Mouse (Mus musculus): ENCODE measurements around the gene Lrfn1.

Gene Lrfn1

DNA sequence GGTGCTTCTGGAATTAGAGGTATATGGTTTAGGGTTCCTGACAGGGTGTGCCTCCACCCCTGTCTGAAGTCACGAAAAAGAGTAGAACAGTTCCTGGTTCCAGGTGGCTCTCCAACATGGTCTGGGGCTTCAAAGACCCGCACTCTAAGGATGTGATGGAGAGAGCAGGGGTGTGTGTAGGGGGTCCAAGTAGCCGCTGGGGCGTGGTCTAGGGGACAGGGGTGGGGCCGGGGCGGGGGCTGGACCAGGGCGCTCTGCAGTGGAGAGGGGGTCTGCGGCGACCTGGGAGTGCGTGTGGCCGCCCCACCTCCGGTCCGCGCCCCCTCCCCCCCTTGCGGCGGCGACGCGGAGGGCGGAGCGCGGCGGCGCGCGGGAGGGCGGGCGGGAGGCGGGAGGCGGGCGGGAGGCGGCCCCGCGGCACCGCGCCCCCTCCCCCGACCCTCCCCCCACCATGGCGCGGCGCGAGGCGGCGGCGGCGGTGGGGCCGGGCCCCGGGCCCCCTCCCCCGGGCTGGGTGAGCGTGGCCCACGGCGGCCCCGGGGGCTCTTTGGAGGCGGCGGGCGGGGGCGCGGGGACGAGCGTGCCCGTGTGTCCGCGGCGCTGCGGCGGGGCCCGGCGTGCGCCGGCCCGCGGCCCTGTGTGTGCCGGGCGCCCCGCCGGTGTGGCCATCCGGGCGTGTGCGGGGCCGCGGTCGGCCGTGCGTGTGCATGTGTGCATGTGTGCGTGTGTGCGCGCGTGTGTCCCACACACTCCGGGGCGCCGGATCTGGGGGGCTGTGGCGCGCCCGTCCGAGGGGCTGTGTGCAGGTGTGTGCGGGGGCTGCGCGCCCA is at the start of gene Lrfn1:
Gene Lrfn1 (plus strand): TSS at position 450 of the 830 bp plus-strand sequence.
- POLR2A ChIA-PET, result no interaction called here
- CTCF ChIA-PET, result no interaction called here

DNA sequence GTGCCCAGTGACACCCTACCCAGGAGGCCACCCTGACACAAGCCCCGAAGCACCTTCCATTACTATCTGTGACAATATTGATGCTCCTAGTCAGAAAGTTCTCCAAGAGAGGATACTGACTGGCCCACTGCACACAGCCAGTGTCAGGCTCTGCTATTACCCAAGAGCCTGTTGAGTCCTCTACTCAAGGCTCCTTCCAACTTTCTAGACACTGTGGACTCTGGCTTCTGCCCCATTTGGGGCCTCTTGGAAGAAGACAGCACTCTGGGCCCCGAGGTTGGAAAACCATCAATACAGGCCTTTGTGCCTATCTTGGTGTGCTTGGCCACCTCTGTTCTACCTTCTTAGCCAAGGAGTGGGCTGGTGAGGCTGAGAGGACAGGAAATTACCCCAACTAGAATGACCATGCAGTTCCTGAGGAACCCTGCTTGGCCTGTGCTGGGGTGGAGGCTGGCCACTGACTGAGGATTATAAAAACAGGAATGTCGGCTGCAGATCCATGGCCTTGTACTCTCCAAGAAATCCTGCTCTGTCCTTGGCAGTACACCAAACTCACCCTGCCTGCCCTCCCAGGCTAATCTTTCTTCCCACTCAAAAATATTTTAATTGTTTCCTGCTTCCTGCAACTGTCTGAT is 40.8 kb upstream of the Lrfn1 start:
- CTCF ChIA-PET, result no interaction called here
- POLR2A ChIA-PET, result interaction anchor here in 3 of 4 experiments (0.6 to 7.8 kb wide), 5 partner anchors 14 to 1486 kb away, joined by 3 to 47 read pairs (median 3); partner anchors contain the start of genes Med29 (in 2 of the 3) and Paf1 (in 2 of the 3)

DNA sequence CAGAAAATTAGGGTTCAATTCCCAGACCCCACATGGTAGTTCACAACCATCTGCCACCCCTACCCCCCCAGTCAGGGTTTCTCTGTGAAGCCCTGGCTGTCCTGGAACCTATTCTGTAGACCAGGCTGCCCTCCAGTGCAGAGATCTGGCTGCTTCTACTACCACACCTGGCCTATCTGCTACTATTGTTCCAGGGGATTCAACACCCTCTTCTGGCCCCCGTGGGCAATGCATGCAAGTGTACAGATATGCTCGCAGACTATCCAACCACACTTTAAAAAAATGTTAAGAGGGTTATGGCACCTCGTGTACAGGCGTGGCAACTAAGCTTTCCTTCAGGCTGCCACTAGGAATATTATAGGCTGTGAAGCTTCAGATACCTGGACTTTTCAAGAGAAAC is 39.0 kb upstream of the Lrfn1 start:
- ChIA-PET POLR2A (interaction anchor here in 3 of 4 experiments (0.8 to 2.2 kb wide), 6 partner anchors 11 to 21 kb away, joined by 3 to 12 read pairs (median 3); partner anchors contain the start of genes Med29 (in 2 of the 3) and Paf1 (in 2 of the 3)), CTCF (interaction anchor here in 3 of 4 experiments (0.6 to 1.5 kb wide), 3 partner anchors 28 to 367 kb away, joined by 3 read pairs; partner anchors contain the start of genes Mrps12 (in 1 of the 3) and Sars2 (in 1 of the 3))

DNA sequence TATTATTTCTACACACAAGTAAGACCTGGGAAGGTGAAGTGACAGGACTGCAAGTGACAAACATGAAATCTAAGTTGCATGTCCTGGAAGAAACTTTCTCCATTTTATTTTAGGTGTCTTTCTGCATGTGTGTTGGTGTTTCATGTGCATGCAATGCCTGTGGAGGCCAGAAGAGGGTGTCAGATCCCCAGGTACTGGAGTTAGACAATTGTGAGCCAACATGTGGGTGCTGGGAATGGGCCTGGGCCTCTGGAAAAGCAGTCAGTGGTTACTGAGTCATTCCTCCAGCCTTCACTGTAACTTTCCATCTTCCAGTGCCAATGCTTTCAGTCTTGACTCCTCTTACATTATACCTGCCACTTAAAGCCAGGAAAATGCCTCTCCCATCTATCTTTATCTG is 34.4 kb upstream of the Lrfn1 start:
- ChIA-PET POLR2A (interaction anchor here in 3 of 4 experiments (1.0 to 1.9 kb wide), 6 partner anchors 12 to 67 kb away, joined by 3 to 7 read pairs (median 6); partner anchors contain the start of genes Gmfg (in 1 of the 3), Med29 (in 1 of the 3), Paf1 (in 1 of the 3) and Rps16 (in 1 of the 3)), CTCF (interaction anchor here in 1 of 4 experiments (1.0 to 1.7 kb wide), 2 partner anchors 19 to 25 kb away, joined by 3 to 5 read pairs; partner anchors contain the start of genes Gmfg, Med29 and Paf1)

DNA sequence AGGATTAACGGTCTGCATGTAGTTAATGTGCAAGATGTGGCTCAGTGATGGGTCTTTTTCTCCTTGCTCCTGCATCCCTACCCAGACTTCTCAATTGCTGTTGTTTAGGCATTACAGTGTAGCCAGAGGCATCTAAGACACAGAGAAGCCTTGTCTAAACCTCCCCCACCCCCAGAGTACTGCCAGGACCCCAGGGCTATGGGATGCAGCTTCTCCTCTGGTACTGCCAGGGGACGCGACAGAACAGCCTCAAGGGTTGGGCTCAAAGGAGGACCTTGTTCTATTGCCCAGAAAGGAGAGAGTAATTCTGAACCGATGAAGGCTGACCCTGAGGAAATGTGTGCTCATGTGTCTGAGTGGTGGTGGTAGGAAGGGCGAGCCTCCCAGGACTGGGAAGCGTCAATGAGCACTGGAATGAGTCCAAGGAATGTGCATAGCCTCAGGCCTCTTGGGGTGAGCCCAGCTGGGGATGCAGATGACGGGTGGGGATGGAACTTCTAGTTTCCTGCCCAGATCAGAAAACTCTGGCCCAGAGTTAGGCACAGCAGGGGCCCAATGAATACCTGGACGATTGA is 33.6 kb upstream of the Lrfn1 start:
- ChIA-PET POLR2A (interaction anchor here in 3 of 4 experiments (0.6 to 1.9 kb wide), 8 partner anchors 13 to 475 kb away, joined by 3 to 7 read pairs (median 3); partner anchors contain the start of genes Med29 (in 2 of the 3), Paf1 (in 2 of the 3) and Gmfg (in 1 of the 3)), CTCF (interaction anchor here in 2 of 4 experiments (0.6 to 1.7 kb wide), 3 partner anchors 18 to 226 kb away, joined by 3 to 5 read pairs (median 3); partner anchors contain the start of genes Gmfg (in 1 of the 2), Med29 (in 1 of the 2) and Paf1 (in 1 of the 2))

DNA sequence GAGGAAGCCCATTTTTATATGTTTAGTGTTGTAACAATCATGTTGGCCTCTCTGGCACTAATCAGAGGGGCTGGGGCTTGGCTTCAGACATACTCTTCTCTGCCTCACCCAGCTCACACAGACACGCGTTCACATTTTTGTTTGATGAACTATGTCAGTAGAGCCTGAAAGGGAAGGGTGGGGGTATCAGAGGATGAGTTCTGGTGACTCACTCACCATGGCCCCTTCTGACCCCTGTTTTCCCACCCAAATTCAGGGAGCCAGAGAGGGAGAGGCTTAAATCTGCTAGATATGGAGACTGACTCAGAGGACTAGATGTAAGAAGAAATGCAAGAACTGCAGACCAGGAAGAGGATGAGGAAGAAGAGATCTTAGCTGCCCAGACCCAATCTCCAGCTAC is 32.4 kb upstream of the Lrfn1 start:
- CTCF ChIA-PET, result no interaction called here
- POLR2A ChIA-PET, result interaction anchor here in 2 of 4 experiments (1.1 to 1.9 kb wide), 4 partner anchors 14 to 192 kb away, joined by 3 to 5 read pairs (median 4); partner anchors contain the start of genes Gmfg (in 1 of the 2) and Supt5 (in 1 of the 2)

DNA sequence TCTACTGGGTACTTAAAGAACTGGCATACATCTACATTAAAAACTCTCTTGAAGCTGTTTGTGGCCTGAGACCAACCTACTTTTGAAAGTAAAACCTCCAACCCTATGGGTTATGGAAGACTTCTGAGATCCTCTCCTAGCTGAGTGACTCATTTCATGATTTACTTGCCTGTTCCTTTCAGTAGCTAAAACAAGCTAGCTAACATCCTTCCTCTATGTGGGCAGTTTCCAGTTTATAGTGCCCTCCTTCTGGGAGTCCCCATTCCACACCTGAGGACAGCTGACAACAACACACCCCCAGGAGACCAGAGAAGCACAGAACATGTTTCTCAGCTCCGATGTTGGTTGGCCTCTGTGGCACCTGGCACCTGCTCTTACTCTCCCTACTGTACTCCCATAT is 28.8 kb upstream of the Lrfn1 start:
- POLR2A ChIA-PET, result interaction anchor here in 2 of 4 experiments (0.6 to 1.8 kb wide), 6 partner anchors 13 to 1221 kb away, joined by 3 to 5 read pairs (median 3); partner anchors contain the start of genes Med29 (in 1 of the 2) and Paf1 (in 1 of the 2)
- CTCF ChIA-PET, result interaction anchor here in 1 of 4 experiments (1.2 kb wide), 1 partner anchor 14 kb away, joined by 5 read pairs; the partner anchor contains the start of gene Gmfg

DNA sequence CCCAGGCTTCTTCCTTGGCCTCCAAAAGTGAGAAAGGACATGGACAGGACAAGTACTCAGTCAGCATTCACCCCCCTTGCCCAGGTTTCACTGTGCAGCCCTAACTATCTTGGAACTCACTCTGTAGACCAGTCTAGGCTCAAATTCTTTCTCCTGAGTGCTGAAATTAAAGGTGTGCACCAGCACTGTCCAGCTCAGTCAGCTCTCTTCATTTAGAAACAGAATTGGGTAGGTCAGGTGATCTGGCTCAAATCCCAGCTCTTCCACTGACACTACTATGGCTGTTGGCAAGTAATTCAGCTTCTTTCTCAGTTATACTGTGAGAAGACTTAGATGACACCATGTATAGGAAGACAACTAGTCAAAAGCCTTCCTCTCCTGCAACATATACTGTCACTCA is 24.0 kb upstream of the Lrfn1 start:
- ChIA-PET POLR2A (interaction anchor here in 2 of 4 experiments (1.0 to 1.9 kb wide), 6 partner anchors 8 to 352 kb away, joined by 3 to 8 read pairs (median 4); partner anchors contain the start of genes Gmfg (in 1 of the 2), Med29 (in 1 of the 2), Paf1 (in 1 of the 2) and Rps16 (in 1 of the 2)), CTCF (interaction anchor here in 1 of 4 experiments (1.3 kb wide), 1 partner anchor 9 kb away, joined by 6 read pairs; the partner anchor contains the start of gene Gmfg)

DNA sequence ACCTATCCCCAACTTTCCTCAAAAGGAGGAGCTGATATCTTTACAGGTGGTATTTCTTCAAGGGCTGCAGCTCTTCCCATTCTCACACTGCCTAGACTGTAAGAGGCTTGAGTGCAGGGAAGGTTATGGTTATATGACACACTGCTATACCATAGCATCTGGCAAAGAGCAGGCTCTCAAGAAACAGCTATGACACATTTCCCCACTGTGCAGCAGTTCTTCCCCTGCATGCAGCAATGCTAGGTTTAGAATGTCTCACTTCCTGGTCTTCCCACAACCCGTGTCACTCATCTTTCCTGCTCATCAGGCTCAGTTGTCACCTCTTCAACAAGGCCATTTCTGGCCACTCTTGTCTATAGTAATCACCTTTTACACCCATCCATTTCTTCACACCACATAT is 21.3 kb upstream of the Lrfn1 start:
- CTCF ChIA-PET, result no interaction called here
- POLR2A ChIA-PET, result interaction anchor here in 1 of 4 experiments (0.5 to 1.0 kb wide), 3 partner anchors 37 to 561 kb away, joined by 3 read pairs; no protein-coding TSS in a partner anchor

DNA sequence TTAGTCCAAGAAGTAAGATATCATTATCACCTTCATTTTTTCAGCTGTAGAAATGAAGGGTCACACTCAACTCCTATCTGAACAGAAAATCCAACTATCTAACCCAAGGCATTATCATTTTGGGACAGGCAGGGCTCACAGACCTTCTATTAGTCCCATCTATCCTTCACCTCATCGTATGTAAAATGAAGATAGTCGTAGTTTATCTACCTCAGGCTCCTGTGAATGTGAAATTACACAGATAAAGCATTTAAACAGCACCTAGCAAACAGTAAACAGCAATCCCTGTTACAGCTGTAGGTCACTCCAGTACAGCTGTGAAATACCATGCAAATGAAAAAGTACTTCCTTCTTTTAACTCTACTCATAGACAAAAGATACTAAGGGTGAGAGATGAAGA is 19.5 kb upstream of the Lrfn1 start:
- ChIA-PET POLR2A (interaction anchor here in 2 of 4 experiments (0.5 to 1.9 kb wide), 4 partner anchors 16 to 165 kb away, joined by 3 to 7 read pairs (median 4); partner anchors contain the start of genes Med29 (in 2 of the 2) and Paf1 (in 2 of the 2)), CTCF (interaction anchor here in 1 of 4 experiments (0.7 kb wide), 1 partner anchor 281 kb away, joined by 3 read pairs; no protein-coding TSS in a partner anchor)

DNA sequence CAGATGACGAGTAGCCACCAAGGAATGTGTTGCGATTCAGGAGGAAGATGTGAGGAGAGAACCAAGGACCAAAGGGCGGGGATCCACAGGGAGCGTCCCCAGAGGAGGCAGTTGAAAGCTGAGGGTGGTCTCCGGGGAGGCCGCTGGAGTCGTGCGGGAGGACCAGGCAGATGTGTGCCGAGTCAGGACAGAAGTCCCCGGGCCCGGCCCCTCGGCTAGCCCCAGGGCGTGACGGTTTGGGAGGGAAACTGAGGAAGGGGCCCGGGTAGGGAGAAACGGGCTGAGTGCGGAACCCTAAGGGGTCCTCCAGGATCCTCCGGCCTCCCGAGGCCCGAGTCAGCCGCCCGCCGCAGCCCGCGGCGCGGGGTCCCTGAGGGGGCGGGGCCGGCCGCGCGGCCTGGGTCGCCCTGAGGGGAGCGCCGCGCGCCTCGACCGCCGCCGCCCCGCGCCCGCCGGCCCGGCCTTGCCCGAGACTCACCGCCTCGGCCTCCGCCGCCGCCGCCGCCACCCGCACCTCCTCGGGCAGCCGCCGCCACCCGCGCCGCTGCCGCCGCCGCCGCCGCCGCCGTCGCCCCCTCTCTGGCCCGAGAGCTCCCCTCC is 16.0 kb upstream of the Lrfn1 start:
- CTCF ChIA-PET, result interaction anchor here in 3 of 4 experiments (0.6 to 3.4 kb wide), 17 partner anchors 10 to 375 kb away, joined by 3 to 33 read pairs (median 5); partner anchors contain the start of genes Med29 (in 1 of the 3), Paf1 (in 1 of the 3) and Sars2 (in 1 of the 3)
- POLR2A ChIA-PET, result interaction anchor here (0.6 to 3.9 kb wide), 44 partner anchors 8 to 546 kb away, joined by 3 to 51 read pairs (median 6); partner anchors contain the start of genes Med29 (in 3 of the 4), Mrps12 (in 3 of the 4), Paf1 (in 3 of the 4) and Pak4 (in 3 of the 4)

DNA sequence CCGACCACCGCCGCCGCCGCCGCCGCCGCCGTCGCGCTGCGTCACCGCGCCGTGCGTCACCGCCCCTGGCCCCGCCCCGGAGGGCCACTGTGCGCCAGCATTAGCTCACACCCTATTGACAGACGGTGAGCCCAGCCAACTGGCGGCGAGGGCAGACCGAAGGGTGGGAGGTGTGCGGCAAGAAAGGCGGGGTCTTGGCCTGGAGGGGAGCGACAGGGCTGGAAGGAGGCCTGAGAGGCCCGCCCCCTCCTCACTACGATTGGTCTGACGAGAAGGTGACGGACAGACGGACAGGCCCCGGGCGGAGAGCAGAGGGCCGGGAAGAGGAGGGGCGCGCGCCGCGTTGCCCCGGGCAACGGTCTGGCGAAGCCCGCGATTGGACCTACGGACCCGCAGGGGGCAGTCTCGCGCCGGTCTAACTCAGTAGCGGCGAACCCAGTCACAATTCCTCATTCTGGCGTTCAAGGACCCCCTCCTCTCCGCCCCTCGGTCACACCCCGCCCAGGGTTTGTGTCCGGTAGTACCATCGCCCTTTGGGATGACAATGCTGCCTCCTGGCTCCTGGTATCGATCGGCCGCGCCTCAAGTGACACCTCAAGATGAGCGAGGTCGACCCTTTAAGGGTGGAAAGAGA is 15.4 kb upstream of the Lrfn1 start:
- CTCF ChIA-PET, result interaction anchor here (0.5 to 3.4 kb wide), 47 partner anchors 8 to 792 kb away, joined by 3 to 33 read pairs (median 5); partner anchors contain the start of genes Eid2b (in 1 of the 4), Fbxo17 (in 1 of the 4), Med29 (in 1 of the 4) and Mrps12 (in 1 of the 4)
- POLR2A ChIA-PET, result interaction anchor here (0.6 to 3.9 kb wide), 72 partner anchors 8 to 545 kb away, joined by 3 to 51 read pairs (median 4); partner anchors contain the start of genes Med29 (in 3 of the 4), Mrps12 (in 3 of the 4), Paf1 (in 3 of the 4) and Pak4 (in 3 of the 4)

DNA sequence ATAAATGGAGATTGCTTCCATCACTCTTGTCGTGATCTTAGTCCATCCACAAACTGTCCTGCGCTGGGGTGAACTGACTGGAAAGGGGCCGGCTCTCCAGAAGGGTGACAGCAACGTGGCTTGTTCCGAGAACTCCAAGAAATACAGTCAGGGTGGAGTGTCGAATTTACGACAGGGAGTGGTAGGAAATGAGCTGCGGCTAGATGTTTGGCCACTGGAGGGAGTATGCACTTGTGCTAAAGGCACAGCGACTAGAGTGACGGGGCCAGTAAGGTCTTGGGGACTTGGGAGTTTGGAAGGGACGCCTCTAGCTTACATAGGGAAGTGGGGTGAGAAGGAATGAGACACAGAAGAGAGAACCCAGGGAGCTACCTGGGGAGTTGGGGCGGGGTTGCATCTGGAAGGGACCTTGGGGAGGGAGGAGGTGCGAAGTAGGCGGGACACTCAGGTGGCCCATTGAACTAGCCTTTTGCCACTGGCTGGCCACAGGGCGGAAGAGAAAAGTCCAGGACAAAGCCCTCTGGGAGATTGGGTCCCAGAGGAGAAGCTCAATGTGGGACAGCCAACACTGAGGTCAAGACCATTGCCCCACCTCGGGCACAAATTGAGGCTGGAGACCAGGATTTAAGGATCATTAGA is 14.7 kb upstream of the Lrfn1 start, which contains the start of gene Gmfg:
Gene Gmfg (plus strand): TSS at position 516 of the 639 bp plus-strand sequence.
- POLR2A ChIA-PET, result interaction anchor here (0.6 to 3.9 kb wide), 71 partner anchors 9 to 545 kb away, joined by 3 to 51 read pairs (median 4); partner anchors contain the start of genes Pak4 (in 3 of the 4), Rps16 (in 3 of the 4), Samd4b (in 3 of the 4) and Med29 (in 2 of the 4)

DNA sequence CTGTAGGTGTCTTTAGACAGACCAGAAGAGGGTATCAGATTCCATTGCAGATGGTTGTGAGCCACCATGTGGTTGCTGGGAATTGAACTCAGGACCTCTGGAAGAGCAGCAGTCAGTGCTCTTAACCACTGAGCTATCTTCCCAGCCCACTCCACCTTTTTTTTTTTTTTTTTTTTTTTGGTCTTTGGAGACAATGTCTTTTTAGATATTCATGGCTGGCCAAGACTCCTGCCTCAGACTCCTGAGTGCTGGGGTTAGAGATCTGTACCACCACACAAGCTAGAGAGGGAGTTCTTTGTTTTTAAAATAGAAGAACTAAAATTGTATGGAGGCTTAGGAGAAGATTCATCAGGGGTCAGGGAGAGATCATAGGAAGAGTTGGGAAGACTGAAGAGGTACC is 13.8 kb upstream of the Lrfn1 start:
- ChIA-PET POLR2A (interaction anchor here in 3 of 4 experiments (0.6 to 3.9 kb wide), 45 partner anchors 9 to 773 kb away, joined by 3 to 51 read pairs (median 6); partner anchors contain the start of genes Rps16 (in 3 of the 3), Med29 (in 2 of the 3), Paf1 (in 2 of the 3) and Pak4 (in 2 of the 3)), CTCF (interaction anchor here (0.5 to 3.4 kb wide), 31 partner anchors 8 to 557 kb away, joined by 3 to 33 read pairs (median 5); partner anchors contain the start of genes Pak4 (in 2 of the 4), Samd4b (in 2 of the 4), Fbxo17 (in 1 of the 4) and Med29 (in 1 of the 4))

More for the DNA sequence above, 14.7 kb upstream of the Lrfn1 start, which contains the start of gene Gmfg:
- CTCF ChIA-PET, result interaction anchor here (0.5 to 3.4 kb wide), 65 partner anchors 9 to 602 kb away, joined by 3 to 33 read pairs (median 4); partner anchors contain the start of genes Pak4 (in 2 of the 4), Samd4b (in 2 of the 4), Ech1 (in 1 of the 4) and Eid2b (in 1 of the 4)

DNA sequence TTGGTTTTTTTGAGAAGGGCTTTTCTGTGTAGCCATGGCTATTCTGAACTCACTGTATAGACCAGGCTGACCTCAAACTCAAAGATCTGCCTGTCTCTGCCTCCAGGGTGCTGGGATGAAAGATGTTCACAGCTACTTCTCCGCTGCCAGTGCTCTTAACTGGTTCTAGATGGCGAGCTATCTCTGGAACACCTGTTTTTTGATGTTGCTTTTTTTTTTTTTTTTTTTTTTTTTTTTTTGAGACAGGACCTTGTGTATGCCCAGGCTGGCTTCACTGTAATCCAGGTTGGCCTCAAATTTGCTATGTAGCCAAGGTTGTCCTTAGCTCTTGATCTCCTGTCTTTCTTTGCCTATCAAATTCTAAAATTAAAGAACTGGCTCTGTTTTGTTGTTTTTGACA is 13.0 kb upstream of the Lrfn1 start:
- CTCF ChIA-PET, result interaction anchor here (0.6 to 2.7 kb wide), 8 partner anchors 54 to 423 kb away, joined by 3 to 17 read pairs (median 6); partner anchors contain the start of genes Pak4 (in 1 of the 4) and Samd4b (in 1 of the 4)
- POLR2A ChIA-PET, result interaction anchor here (0.6 to 3.8 kb wide), 14 partner anchors 8 to 815 kb away, joined by 3 to 51 read pairs (median 6); partner anchors contain the start of genes Med29 (in 1 of the 4), Paf1 (in 1 of the 4), Pak4 (in 1 of the 4) and Samd4b (in 1 of the 4)

Measured in embryonic stem cell, embryonic (primary cell).